Mouse (Mus musculus) right cerebral cortex, postnatal 4 days (tissue): ENCODE data around the gene Olfr832.
"Not testable (repeated sequence)": the region's sequence is repeated elsewhere in the genome, so short reads cannot be mapped to it uniquely, and the experiment has no call there.

Source experiments
- DNase-seq: peaks from one replicate; pipeline ENCODE4 v3.0.0-alpha.2; 2022

Olfr832 gene

GRCm38 (mm10) chr9:18936822-18937221 is at the start of gene Olfr832:
Olfr832 (plus strand) TSS chr9:18937122.
- not testable (repeated sequence) for DNase-seq

- DNase-seq = not testable (repeated sequence)
These were observed 29.2 kb upstream of the Olfr832 start for GRCm38 (mm10) chr9:18907699-18908098.

GRCm38 (mm10) chr9:18927921-18928320 is 9.0 kb upstream of the Olfr832 start:
- DNase-seq = not testable (repeated sequence)

- no peak for DNase-seq
These were observed 25.1 kb downstream of the Olfr832 start for GRCm38 (mm10) chr9:18962021-18962420.

GRCm38 (mm10) chr9:18987690-18988089 is 50.8 kb downstream of the Olfr832 start, which contains the start of gene Olfr834:
Olfr834 (plus strand) TSS chr9:18987990.
- no peak for DNase-seq
